Mouse (Mus musculus) liver, embryonic 14.5 days (tissue): ENCODE measurements at regions not wholly inside any gene's neighbourhood (a gene's known extent, or its start where the extent isn't known, plus 50 kb on each side); places are given as distances from the start of the nearest gene placed in this dataset.

Experiments
- CTCF ChIP-seq: IDR thresholded peaks from 2 replicates; pipeline ENCODE4 v1.5.1; 2016; ENCODE audit warnings: antibody characterized with exemption, low read depth, control low read depth
- EP300 ChIP-seq: IDR thresholded peaks from 2 replicates; pipeline ENCODE4 v1.6.1; 2016; ENCODE audit warnings: antibody characterized with exemption, low read depth

DNA sequence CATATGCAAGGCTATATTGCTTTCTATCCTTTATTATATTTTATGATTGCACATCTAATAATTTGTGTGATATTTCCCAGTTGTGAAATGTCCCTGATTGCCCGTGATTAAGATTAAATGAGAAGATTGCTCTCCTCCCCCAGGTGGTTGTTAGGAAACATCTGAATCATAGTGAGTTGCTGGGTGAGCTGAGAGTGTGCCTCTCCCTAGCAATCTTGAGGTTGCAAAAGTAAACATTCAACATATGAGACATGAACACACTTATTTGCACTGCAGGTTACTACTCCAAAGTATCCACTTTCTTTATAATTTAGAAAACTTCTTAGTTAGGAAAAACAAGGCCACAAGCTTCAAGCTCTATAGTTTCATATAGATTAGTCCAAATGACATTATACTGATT lies 899.6 kb upstream of the Acvr2a start:
- no peak for TF ChIP-seq CTCF
- TF ChIP-seq EP300 = no peak
